Mouse (Mus musculus) limb, embryonic 10.5 days (tissue): ENCODE measurements around the gene Tlk2. TPM values are rescaled to one million over a fixed set of nuclear protein-coding genes. Genes with fewer than 3 reads are reported as not detected.
A peak's percentile ranks its signal among the peaks of the same experiment; 100 is the strongest.

ENCODE experiments used
- DNase-seq: peaks from one replicate; pipeline ENCODE4 v3.0.0-alpha.2; 2017; ENCODE audit warnings: low spot score
- H3K27ac ChIP-seq: fragments of 300-500 bp; sonication (generic); 2 replicates; pipeline ENCODE4 v1.5.1; 2016; ENCODE audit warnings: mild to moderate bottlenecking
- H3K27me3 ChIP-seq: fragments of 300-500 bp; sonication (generic); 2 replicates; pipeline ENCODE4 v1.6.1; 2016; ENCODE audit warnings: low read depth, mild to moderate bottlenecking; ENCODE audit not compliant: poor library complexity, severe bottlenecking
- H3K36me3 ChIP-seq: fragments of 300-500 bp; sonication (generic); 2 replicates; pipeline ENCODE4 v1.6.1; 2016; ENCODE audit warnings: mild to moderate bottlenecking, moderate library complexity
- H3K4me1 ChIP-seq: fragments of 300-500 bp; sonication (generic); 2 replicates; pipeline ENCODE4 v1.6.1; 2016
- H3K4me3 ChIP-seq: fragments of 300-500 bp; sonication (generic); 2 replicates; pipeline ENCODE4 v1.5.1; 2016; ENCODE audit warnings: mild to moderate bottlenecking, moderate library complexity
- H3K9me3 ChIP-seq: fragments of 300-500 bp; sonication (generic); replicated peaks from 2 replicates; pipeline ENCODE4 v1.6.1; 2016; ENCODE audit warnings: mild to moderate bottlenecking
- WGBS: fragments of 180-500 bp; shearing (Covaris S2); methylation state at CpG from one replicate; pipeline ENCODE4 v1.1.7; 2016; 5-methylcytosine and 5-hydroxymethylcytosine counted together
- polyA plus RNA-seq: library from polyadenylated mRNA; unstranded; fragments of >200 nt; fragmentation: Nextera tagmentation; extraction: Ambion mirVana; gene quantifications from 2 replicates; pipeline ENCODE4 v1.2.1, GENCODE M21; 2016

The Tlk2 gene
- polyA plus RNA-seq, 1 experiment from 2014 or later, result 23.0 TPM

GRCm38 (mm10) chr11:105312311-105312942, 133.8 kb downstream of the Tlk2 start:
- 22% methylated on average over 12 of the region's 12 CpGs for WGBS
- Histone ChIP-seq H3K27ac (peak overlapping the region; percentile 68), H3K4me1 (peaks cover 54% of the 10 kb centered on the region), H3K27me3 (no peaks in the 10 kb centered on the region), H3K9me3 (no peaks in the 10 kb centered on the region), H3K36me3 (peaks cover 47% of the 10 kb centered on the region), H3K4me3 (peak overlapping the region; percentile 16)
- DNase-seq, result no peak

- Histone ChIP-seq H3K9me3 (no peaks in the 10 kb centered on the region), H3K27me3 (no peaks in the 10 kb centered on the region), H3K4me3 (peak overlapping the region; percentile 16), H3K4me1 (peaks cover 54% of the 10 kb centered on the region), H3K27ac (peak overlapping the region; percentile 68), H3K36me3 (peaks cover 48% of the 10 kb centered on the region)
- peak; percentile 72 for DNase-seq
- 12% methylated on average over 10 of the region's 10 CpGs for WGBS
These were observed 134.5 kb downstream of the Tlk2 start for GRCm38 (mm10) chr11:105312972-105313632.

DNA sequence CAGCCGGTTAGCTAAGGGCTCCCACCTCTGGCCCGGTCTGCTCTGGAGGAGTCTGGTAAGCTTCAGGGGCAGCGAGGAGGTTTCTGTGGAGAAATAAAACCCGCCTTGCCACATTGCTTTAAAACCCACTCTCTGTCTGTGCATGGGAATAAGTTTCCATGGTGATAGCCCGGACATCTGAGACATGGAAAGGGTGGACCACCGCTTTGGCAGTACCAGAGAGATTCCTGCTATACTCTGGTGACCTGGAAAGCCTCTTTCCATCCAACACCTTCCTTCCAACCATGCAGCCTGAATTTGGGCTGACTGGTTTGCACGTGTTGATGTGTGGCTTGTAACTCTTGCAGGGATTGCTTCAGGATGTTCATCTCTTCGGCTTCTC, 135.0 kb downstream of the Tlk2 start:
- H3K4me3 ChIP-seq, result peak overlapping the region; percentile 16
- peaks cover 51% of the 10 kb centered on the region for H3K36me3 ChIP-seq
- 30% methylated on average over 8 of the region's 8 CpGs for WGBS
- no peak for DNase-seq
- H3K27ac ChIP-seq, result peak overlapping the region; percentile 68
- H3K27me3 ChIP-seq, result no peaks in the 10 kb centered on the region
- peaks cover 54% of the 10 kb centered on the region for H3K4me1 ChIP-seq
- no peaks in the 10 kb centered on the region for H3K9me3 ChIP-seq

GRCm38 (mm10) chr11:105315296-105315695, 136.7 kb downstream of the Tlk2 start:
- no peaks in the 10 kb centered on the region for H3K27me3 ChIP-seq
- WGBS, result 87% methylated on average over 8 of the region's 8 CpGs
- H3K4me3 ChIP-seq, result no peak overlapping the region
- peak overlapping the region; percentile 20; the same call in 1 of the 2 replicates for H3K27ac ChIP-seq
- peaks cover 54% of the 10 kb centered on the region for H3K4me1 ChIP-seq
- H3K9me3 ChIP-seq, result no peaks in the 10 kb centered on the region
- DNase-seq, result no peak
- peaks cover 53% of the 10 kb centered on the region for H3K36me3 ChIP-seq

DNA sequence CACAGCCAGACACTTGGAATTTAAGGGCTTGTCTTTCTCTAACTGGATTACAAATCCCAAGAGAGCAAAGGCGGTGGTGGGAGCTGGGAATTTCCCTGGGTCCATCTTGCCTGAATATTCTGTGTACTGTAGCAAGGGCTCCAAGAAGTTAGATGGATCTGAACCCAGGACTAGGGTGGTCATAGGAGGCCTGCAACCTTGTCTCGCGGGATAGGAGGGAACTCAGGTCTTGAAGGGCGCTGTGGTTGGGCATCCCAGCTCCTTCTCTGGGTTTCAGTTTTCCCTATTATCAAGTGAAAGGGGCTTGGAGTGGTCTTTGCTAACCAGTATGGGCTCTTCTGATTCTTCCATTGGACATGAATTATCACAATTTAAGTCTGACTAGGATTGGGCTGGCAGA, 137.5 kb downstream of the Tlk2 start:
- Histone ChIP-seq H3K4me1 (peaks cover 47% of the 10 kb centered on the region), H3K27me3 (no peaks in the 10 kb centered on the region), H3K4me3 (no peak overlapping the region), H3K9me3 (no peaks in the 10 kb centered on the region), H3K36me3 (peaks cover 61% of the 10 kb centered on the region), H3K27ac (no peak overlapping the region)
- WGBS, result 92% methylated on average over 4 of the region's 4 CpGs
- DNase-seq, result no peak

DNA sequence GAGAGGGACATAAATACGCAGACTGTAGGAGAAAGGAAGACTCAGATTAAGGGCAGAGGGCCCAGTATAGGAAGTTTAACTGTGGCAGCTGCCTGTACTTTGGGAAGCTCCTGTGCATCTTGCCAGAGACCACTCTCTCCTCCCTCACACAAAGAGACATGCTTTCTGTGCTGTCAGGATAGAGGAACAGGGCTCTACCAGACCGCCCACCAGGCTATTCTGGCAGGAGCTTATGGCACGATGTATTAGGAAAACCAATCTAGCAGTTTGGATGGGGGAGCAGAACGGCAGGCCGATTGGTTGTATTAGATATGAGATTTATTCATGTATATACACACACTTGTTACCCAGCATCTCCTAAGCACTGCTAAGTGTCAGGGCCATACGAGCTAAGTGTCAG, 139.2 kb downstream of the Tlk2 start:
- no peaks in the 10 kb centered on the region for H3K27me3 ChIP-seq
- peaks cover 30% of the 10 kb centered on the region for H3K4me1 ChIP-seq
- 91% methylated on average over 6 of the region's 6 CpGs for WGBS
- no peaks in the 10 kb centered on the region for H3K9me3 ChIP-seq
- peaks cover 64% of the 10 kb centered on the region for H3K36me3 ChIP-seq
- DNase-seq, result no peak
- no peak overlapping the region for H3K4me3 ChIP-seq
- no peak overlapping the region for H3K27ac ChIP-seq

- no peak for DNase-seq
- peaks cover 59% of the 10 kb centered on the region for H3K36me3 ChIP-seq
- 81% methylated on average over 2 of the region's 2 CpGs for WGBS
These were observed 142.5 kb downstream of the Tlk2 start for GRCm38 (mm10) chr11:105321090-105321489.

GRCm38 (mm10) chr11:105323530-105323929, 144.9 kb downstream of the Tlk2 start:
- Histone ChIP-seq H3K4me3 (no peak overlapping the region), H3K36me3 (peaks cover 62% of the 10 kb centered on the region), H3K27ac (no peak overlapping the region), H3K27me3 (no peaks in the 10 kb centered on the region), H3K4me1 (peaks cover 6% of the 10 kb centered on the region; the same call in 1 of the 2 replicates), H3K9me3 (no peaks in the 10 kb centered on the region)
- no peak for DNase-seq
- 91% methylated on average over 5 of the region's 5 CpGs for WGBS

More at GRCm38 (mm10) chr11:105321090-105321489, 142.5 kb downstream of the Tlk2 start:
- Histone ChIP-seq H3K27ac (no peak overlapping the region), H3K4me1 (no peaks in the 10 kb centered on the region), H3K9me3 (no peaks in the 10 kb centered on the region), H3K4me3 (no peak overlapping the region), H3K27me3 (no peaks in the 10 kb centered on the region)

GRCm38 (mm10) chr11:105327101-105327500, 148.5 kb downstream of the Tlk2 start:
- peaks cover 17% of the 10 kb centered on the region; the same call in 1 of the 2 replicates for H3K4me1 ChIP-seq
- no peaks in the 10 kb centered on the region for H3K27me3 ChIP-seq
- peaks cover 68% of the 10 kb centered on the region for H3K36me3 ChIP-seq
- WGBS, result 95% methylated on average over 3 of the region's 3 CpGs
- H3K27ac ChIP-seq, result no peak overlapping the region
- H3K9me3 ChIP-seq, result no peaks in the 10 kb centered on the region
- DNase-seq, result no peak
- no peak overlapping the region for H3K4me3 ChIP-seq

GRCm38 (mm10) chr11:105329962-105330361, 151.4 kb downstream of the Tlk2 start:
- WGBS, result 71% methylated on average over 9 of the region's 9 CpGs
- Histone ChIP-seq H3K27ac (no peak overlapping the region), H3K27me3 (no peaks in the 10 kb centered on the region), H3K4me1 (peaks cover 17% of the 10 kb centered on the region; the same call in 1 of the 2 replicates), H3K9me3 (no peaks in the 10 kb centered on the region), H3K4me3 (no peak overlapping the region), H3K36me3 (peaks cover 91% of the 10 kb centered on the region)
- peak; percentile 28 for DNase-seq

DNA sequence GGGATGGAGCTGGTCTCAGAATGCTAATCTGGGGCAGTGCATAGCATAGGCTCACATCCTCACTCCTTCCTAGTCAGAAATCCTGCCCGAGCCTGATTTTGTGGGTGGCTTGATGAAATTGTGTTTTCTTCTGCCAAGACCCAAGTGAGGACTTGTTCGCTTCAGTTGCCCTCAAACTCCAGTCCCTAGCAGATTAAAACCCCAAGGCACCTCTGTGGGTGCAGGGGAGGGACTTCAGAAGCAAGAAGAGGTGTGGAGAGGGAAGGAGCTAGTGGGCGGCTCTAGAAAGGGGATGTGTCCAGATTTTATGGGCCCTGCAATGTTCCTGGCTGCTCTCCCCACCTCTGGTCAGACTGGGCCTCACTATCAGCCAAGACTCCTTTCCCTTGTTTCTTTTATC, 152.5 kb downstream of the Tlk2 start:
- no peaks in the 10 kb centered on the region for H3K27me3 ChIP-seq
- WGBS, result 85% methylated on average over 3 of the region's 3 CpGs
- no peak overlapping the region for H3K4me3 ChIP-seq
- peak; percentile 26 for DNase-seq
- H3K36me3 ChIP-seq, result peaks cover 88% of the 10 kb centered on the region
- peaks cover 17% of the 10 kb centered on the region; the same call in 1 of the 2 replicates for H3K4me1 ChIP-seq
- H3K9me3 ChIP-seq, result no peaks in the 10 kb centered on the region
- H3K27ac ChIP-seq, result no peak overlapping the region

GRCm38 (mm10) chr11:105331732-105332131, 153.1 kb downstream of the Tlk2 start:
- DNase-seq, result peak; percentile 56
- no peak overlapping the region for H3K4me3 ChIP-seq
- H3K27me3 ChIP-seq, result no peaks in the 10 kb centered on the region
- H3K36me3 ChIP-seq, result peaks cover 88% of the 10 kb centered on the region
- H3K4me1 ChIP-seq, result peaks cover 17% of the 10 kb centered on the region; the same call in 1 of the 2 replicates
- WGBS, result 64% methylated on average over 10 of the region's 10 CpGs
- H3K27ac ChIP-seq, result no peak overlapping the region
- no peaks in the 10 kb centered on the region for H3K9me3 ChIP-seq

- H3K27me3 ChIP-seq, result no peaks in the 10 kb centered on the region
- peaks cover 88% of the 10 kb centered on the region for H3K36me3 ChIP-seq
- peak; percentile 61 for DNase-seq
- H3K27ac ChIP-seq, result no peak overlapping the region
- WGBS, result 74% methylated on average over 8 of the region's 8 CpGs
- no peak overlapping the region for H3K4me3 ChIP-seq
- H3K4me1 ChIP-seq, result peaks cover 17% of the 10 kb centered on the region; the same call in 1 of the 2 replicates
- H3K9me3 ChIP-seq, result no peaks in the 10 kb centered on the region
These were observed 153.9 kb downstream of the Tlk2 start for GRCm38 (mm10) chr11:105332468-105332867.
